Mouse (Mus musculus) midbrain, embryonic 11.5 days (tissue): ENCODE data around the gene Prss46. TPM values are rescaled to one million over a fixed set of nuclear protein-coding genes. Genes with fewer than 3 reads are reported as not detected.

ENCODE experiments used
- ATAC-seq: fragments of 200-750 bp; cut with Nextera tagmentation; 2 replicates; pipeline ENCODE4 v1.8.0; 2017; ENCODE audit warnings: moderate TSS enrichment, moderate library complexity; ENCODE audit not compliant: low FRiP score
- DNase-seq: peaks from one replicate; pipeline ENCODE4 v3.0.0; 2015; ENCODE audit warnings: low spot score; ENCODE audit errors: missing footprints
- H3K27ac ChIP-seq: fragments of 300-500 bp; sonication (generic); 2 replicates; pipeline ENCODE4 v1.5.1; 2014; ENCODE audit warnings: low read depth, low read length
- H3K27me3 ChIP-seq: fragments of 300-500 bp; sonication (generic); 2 replicates; pipeline ENCODE4 v1.6.1; 2014; ENCODE audit warnings: mild to moderate bottlenecking, low read length, moderate library complexity, mixed read lengths; ENCODE audit not compliant: control insufficient read depth, insufficient read depth
- H3K36me3 ChIP-seq: fragments of 300-500 bp; sonication (generic); 2 replicates; pipeline ENCODE4 v1.6.1; 2014; ENCODE audit warnings: mild to moderate bottlenecking, low read length, moderate library complexity, mixed read lengths; ENCODE audit not compliant: control insufficient read depth, insufficient read depth
- H3K4me1 ChIP-seq: fragments of 300-500 bp; sonication (generic); 2 replicates; pipeline ENCODE4 v1.6.1; 2014; ENCODE audit warnings: low read length; ENCODE audit not compliant: control insufficient read depth, insufficient read depth
- H3K4me2 ChIP-seq: fragments of 300-500 bp; sonication (generic); 2 replicates; pipeline ENCODE4 v1.6.1; 2014; ENCODE audit warnings: mild to moderate bottlenecking, moderate library complexity
- H3K4me3 ChIP-seq: fragments of 300-500 bp; sonication (generic); 2 replicates; pipeline ENCODE4 v1.5.1; 2014; ENCODE audit warnings: low read depth, low read length
- H3K9ac ChIP-seq: fragments of 300-500 bp; sonication (generic); 2 replicates; pipeline ENCODE4 v1.6.1; 2014; ENCODE audit warnings: low read length
- H3K9me3 ChIP-seq: fragments of 300-500 bp; sonication (generic); 2 replicates; pipeline ENCODE4 v1.6.1; 2016; ENCODE audit warnings: low read length; ENCODE audit not compliant: control insufficient read depth
- WGBS: fragments of 180-500 bp; shearing (Covaris S2); extraction: QIAGEN DNeasy Blood & Tissue Kit; methylation state at CpG from one replicate; pipeline ENCODE4 v1.1.7; 2014; 5-methylcytosine and 5-hydroxymethylcytosine counted together
- polyA plus RNA-seq: library from polyadenylated mRNA; unstranded; fragments of >200 nt; fragmentation: Nextera tagmentation; extraction: Ambion mirVana; gene quantifications from 2 replicates; pipeline ENCODE4 v1.2.1, GENCODE M21; 2014

Prss46 gene
- polyA plus RNA-seq, 1 experiment from 2014 or later, result 0.11 TPM

GRCm38 (mm10) chr9:110896595-110896994 lies 52.3 kb downstream of the Prss46 start:
- peak; percentile 73 for ATAC-seq
- no peaks in the 10 kb centered on the region for H3K36me3 ChIP-seq
- H3K4me1 ChIP-seq, result no peaks in the 10 kb centered on the region
- H3K27me3 ChIP-seq, result no peaks in the 10 kb centered on the region
- H3K4me3 ChIP-seq, result no peak overlapping the region
- H3K27ac ChIP-seq, result no peak overlapping the region
- H3K4me2 ChIP-seq, result peak overlapping the region; percentile 25
- WGBS, result 7% methylated on average over 6 of the region's 6 CpGs
- DNase-seq, result no peak
- no peak overlapping the region for H3K9ac ChIP-seq
- no peaks in the 10 kb centered on the region for H3K9me3 ChIP-seq

- WGBS, result 74% methylated on average over 10 of the region's 10 CpGs
- Histone ChIP-seq H3K27me3 (no peaks in the 10 kb centered on the region), H3K27ac (no peak overlapping the region), H3K4me2 (no peak overlapping the region), H3K36me3 (no peaks in the 10 kb centered on the region), H3K4me1 (no peaks in the 10 kb centered on the region), H3K9me3 (no peaks in the 10 kb centered on the region), H3K4me3 (no peak overlapping the region), H3K9ac (no peak overlapping the region)
- no peak for DNase-seq
- no peak for ATAC-seq
Measured at GRCm38 (mm10) chr9:110899451-110900008, 55.2 kb downstream of the Prss46 start.

DNA sequence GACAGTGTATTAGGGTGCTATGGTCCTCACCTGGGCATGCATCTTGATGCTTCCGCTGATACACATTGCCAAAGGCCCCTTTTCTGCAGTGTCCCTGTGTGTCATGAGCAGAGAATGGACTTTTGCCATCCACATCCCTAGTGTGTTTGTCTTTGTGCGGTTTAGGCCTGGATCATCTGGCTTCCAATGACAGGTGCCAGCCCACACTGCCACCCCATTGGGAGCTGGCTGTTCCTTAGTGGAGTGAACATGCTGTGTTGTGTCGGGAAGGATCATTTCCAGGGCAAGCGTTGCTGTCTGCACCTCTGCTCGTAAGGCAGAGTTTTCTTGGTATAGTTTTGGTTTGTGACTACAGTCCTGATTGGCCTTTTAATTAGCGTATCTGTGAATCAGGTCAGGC lies 56.9 kb downstream of the Prss46 start:
- no peaks in the 10 kb centered on the region for H3K4me1 ChIP-seq
- H3K36me3 ChIP-seq, result no peaks in the 10 kb centered on the region
- H3K4me2 ChIP-seq, result no peak overlapping the region
- H3K27me3 ChIP-seq, result no peaks in the 10 kb centered on the region
- no peak for DNase-seq
- H3K9ac ChIP-seq, result no peak overlapping the region
- H3K9me3 ChIP-seq, result no peaks in the 10 kb centered on the region
- no peak overlapping the region for H3K4me3 ChIP-seq
- H3K27ac ChIP-seq, result no peak overlapping the region
- no peak for ATAC-seq
- WGBS, result 91% methylated on average over 6 of the region's 6 CpGs

DNA sequence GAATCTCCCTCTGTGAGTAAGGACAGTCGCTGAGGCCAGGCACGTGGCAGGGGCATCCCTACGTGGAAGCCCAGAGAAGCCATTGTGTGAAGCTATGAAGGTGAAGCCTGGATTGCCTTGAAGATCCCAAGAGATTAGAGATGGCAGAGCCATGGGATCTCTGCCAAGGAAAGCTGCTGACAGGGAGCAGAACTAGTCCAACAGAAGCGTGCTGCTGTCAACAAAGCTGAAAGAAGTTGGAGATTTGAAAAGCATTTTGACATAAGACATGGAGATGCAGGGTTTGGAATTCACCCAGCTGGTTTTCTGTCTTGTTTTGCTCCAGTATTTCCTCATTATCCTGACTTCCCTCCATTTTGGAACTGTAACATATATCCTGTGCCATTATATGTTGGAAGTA lies 58.0 kb downstream of the Prss46 start:
- DNase-seq (no peak), ATAC-seq (no peak)
- Histone ChIP-seq H3K4me1 (no peaks in the 10 kb centered on the region), H3K36me3 (no peaks in the 10 kb centered on the region), H3K4me3 (no peak overlapping the region), H3K9ac (no peak overlapping the region), H3K4me2 (no peak overlapping the region), H3K27me3 (no peaks in the 10 kb centered on the region), H3K27ac (no peak overlapping the region), H3K9me3 (no peaks in the 10 kb centered on the region)
- WGBS, result 89% methylated on average over 4 of the region's 4 CpGs

Other genes starting within 250 kb of the Prss46 start
- 20.7 and 22.8 TPM in 2 replicates for gene Nradd, start 220.1 kb upstream of the Prss46 start, polyA plus RNA-seq
- gene Nbeal2, start 190.3 kb upstream of the Prss46 start, polyA plus RNA-seq, result 1.1 and 1.6 TPM in 2 replicates
- gene Ccdc12, start 188.0 kb upstream of the Prss46 start, polyA plus RNA-seq, result 135 and 144 TPM in 2 replicates
- gene Myl3, start 102.6 kb upstream of the Prss46 start, polyA plus RNA-seq, result 0.48 and 0.63 TPM in 2 replicates
- gene Pth1r, start 97.4 kb upstream of the Prss46 start, polyA plus RNA-seq, result 17.0 and 20.3 TPM in 2 replicates
- not detected in 2 replicates for gene Prss42, start 46.3 kb upstream of the Prss46 start, polyA plus RNA-seq
- gene Prss44, start 30.5 kb upstream of the Prss46 start, polyA plus RNA-seq, result not detected in 2 replicates
- gene Prss43, start 17.8 kb upstream of the Prss46 start, polyA plus RNA-seq, result not detected in 2 replicates
- gene Prss45, start 9.9 kb upstream of the Prss46 start, polyA plus RNA-seq, result 0.14 TPM in 1 of 2 replicates, not detected in the other
- 0.37 TPM in 1 of 2 replicates, not detected in the other for gene Prss50, start 13.5 kb downstream of the Prss46 start, polyA plus RNA-seq
- 0.54 and 0.71 TPM in 2 replicates for gene Als2cl, start 35.4 kb downstream of the Prss46 start, polyA plus RNA-seq
- gene Tmie, start 35.6 kb downstream of the Prss46 start, polyA plus RNA-seq, result 0.18 and 0.22 TPM in 2 replicates
- gene Fam240a, start 72.4 kb downstream of the Prss46 start, polyA plus RNA-seq, result not detected in 2 replicates
- not detected in 2 replicates for gene Tdgf1, start 101.7 kb downstream of the Prss46 start, polyA plus RNA-seq
- gene Lrrc2, start 107.0 kb downstream of the Prss46 start, polyA plus RNA-seq, result 0.04 TPM in 1 of 2 replicates, not detected in the other
- gene Rtp3, start 146.1 kb downstream of the Prss46 start, polyA plus RNA-seq, result 0.11 TPM in 2 replicates
- gene Ltf, start 174.8 kb downstream of the Prss46 start, polyA plus RNA-seq, result 0.27 and 0.44 TPM in 2 replicates
- gene Ccrl2, start 213.0 kb downstream of the Prss46 start, polyA plus RNA-seq, result 1.9 and 2.1 TPM in 2 replicates